Mouse (Mus musculus): ENCODE results near the gene Acsl3. TPM values are rescaled to one million over a fixed set of nuclear protein-coding genes. Genes with fewer than 3 reads are reported as not detected.
A peak's percentile ranks its signal among the peaks of the same experiment; 100 is the strongest.

Gene Acsl3
- polyA plus RNA-seq, 1 experiment from 2014 or later = 81.5 TPM

DNA sequence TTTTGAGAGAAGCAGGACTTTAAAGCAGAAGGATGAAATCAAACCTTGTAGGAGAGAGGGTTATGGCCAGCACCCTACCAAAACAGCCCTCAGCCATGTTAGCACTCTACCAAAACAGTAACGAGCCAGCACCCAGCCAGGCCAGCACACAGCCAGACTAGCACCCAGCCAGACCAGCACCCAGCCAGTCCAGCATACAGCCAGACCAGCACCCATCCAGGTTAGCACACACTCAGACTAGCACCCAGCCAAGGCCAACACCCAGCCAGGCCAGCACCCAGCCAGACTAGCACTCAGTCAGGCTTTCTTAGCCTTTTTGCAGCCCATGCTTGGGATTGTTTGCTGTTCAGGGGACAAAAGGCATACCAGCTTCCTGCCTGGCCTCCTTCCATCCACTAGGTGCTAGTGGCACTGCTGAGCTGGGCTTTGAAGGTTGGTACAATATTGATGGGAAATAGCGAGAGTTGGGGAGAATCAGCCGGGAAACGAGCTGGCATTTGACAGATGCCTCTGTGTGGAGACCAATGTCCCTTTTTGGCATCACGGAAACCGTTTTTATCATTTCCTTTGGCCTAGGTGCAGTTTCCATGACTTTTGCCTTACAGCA, 68.1 kb downstream of the Acsl3 start:
- Histone ChIP-seq H3K4me2 (ENCODE audit: low read length) (no peak overlapping the region), H3K27me3 (replicated peaks; ENCODE audit: control insufficient read depth, insufficient read depth, low read length) (no peaks in the 10 kb centered on the region), H3K27ac (ENCODE audit: low read depth, low read length) (no peak overlapping the region), H3K4me1 (ENCODE audit: control insufficient read depth, insufficient read depth, low read length) (no peaks in the 10 kb centered on the region), H3K9ac (ENCODE audit: low read length) (no peak overlapping the region), H3K9me3 (replicated peaks; ENCODE audit: control insufficient read depth, low read length) (no peaks in the 10 kb centered on the region), H3K36me3 (ENCODE audit: control insufficient read depth, insufficient read depth, low read length) (no peaks in the 10 kb centered on the region), H3K4me3 (ENCODE audit: low read depth, low read length) (no peak overlapping the region)
- WGBS = 47% methylated on average over 6 of the region's 6 CpGs
- peak; percentile 38 for ATAC-seq
- peak; percentile 60 for DNase-seq (ENCODE audit: low spot score)

DNA sequence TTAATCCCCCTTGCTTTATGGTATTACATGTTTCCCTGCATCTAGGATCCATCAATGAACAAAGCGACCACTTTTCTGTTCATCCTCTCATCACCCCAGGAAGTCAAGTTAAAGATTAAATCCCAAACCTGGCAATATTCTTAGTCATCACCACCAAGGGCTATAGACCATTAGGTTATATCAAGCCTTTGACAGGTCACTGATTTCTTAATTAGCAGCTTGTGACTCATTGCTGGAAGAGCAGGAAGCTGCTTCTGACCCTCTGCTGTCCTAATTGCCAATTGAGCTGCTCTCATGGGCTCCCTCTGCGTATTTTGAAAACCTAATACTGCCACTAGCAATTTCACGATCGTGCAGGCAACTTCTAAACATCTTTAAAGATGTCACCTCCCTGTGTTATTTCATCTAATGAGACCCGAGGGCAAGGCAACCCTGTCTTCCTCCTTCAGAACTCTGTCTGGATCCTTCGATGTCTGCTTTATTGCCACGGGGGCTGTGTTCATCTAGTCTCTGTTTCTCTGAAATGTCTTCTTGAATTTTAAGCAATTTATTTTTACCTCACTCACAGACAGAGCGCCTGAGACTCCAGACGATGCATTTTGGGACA, 72.6 kb downstream of the Acsl3 start:
- Histone ChIP-seq H3K4me3 (ENCODE audit: low read depth, low read length) (no peak overlapping the region), H3K4me1 (ENCODE audit: control insufficient read depth, insufficient read depth, low read length) (no peaks in the 10 kb centered on the region), H3K9me3 (replicated peaks; ENCODE audit: control insufficient read depth, low read length) (no peaks in the 10 kb centered on the region), H3K4me2 (ENCODE audit: low read length) (no peak overlapping the region), H3K27me3 (replicated peaks; ENCODE audit: control insufficient read depth, insufficient read depth, low read length) (no peaks in the 10 kb centered on the region), H3K9ac (ENCODE audit: low read length) (no peak overlapping the region), H3K36me3 (ENCODE audit: control insufficient read depth, insufficient read depth, low read length) (no peaks in the 10 kb centered on the region), H3K27ac (ENCODE audit: low read depth, low read length) (no peak overlapping the region)
- 84% methylated on average over 9 of the region's 9 CpGs for WGBS
- no peak for DNase-seq (ENCODE audit: low spot score)
- no peak for ATAC-seq

DNA sequence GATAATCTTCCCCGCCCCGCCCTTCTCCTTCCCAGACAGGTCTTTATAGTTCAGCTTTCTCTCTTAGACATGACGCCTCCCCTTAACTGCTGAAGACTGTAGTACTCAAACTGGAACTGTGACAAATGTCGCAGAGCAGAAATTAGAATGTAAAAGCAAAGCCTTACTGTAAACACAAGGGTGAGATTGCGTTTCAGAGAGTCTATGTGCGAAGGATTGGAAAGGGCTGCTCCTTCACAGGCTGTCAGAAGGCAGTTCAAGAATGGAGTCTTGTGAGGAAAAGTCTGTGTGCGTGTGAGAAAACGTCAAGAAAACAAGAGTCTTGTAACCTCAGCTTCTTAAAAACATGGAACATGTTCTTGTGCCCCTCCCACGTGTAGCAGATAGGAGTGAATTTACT, 74.7 kb downstream of the Acsl3 start:
- no peaks in the 10 kb centered on the region for H3K4me1 ChIP-seq (ENCODE audit: control insufficient read depth, insufficient read depth, low read length)
- no peaks in the 10 kb centered on the region for H3K9me3 ChIP-seq (replicated peaks; ENCODE audit: control insufficient read depth, low read length)
- no peak overlapping the region for H3K9ac ChIP-seq (ENCODE audit: low read length)
- H3K4me2 ChIP-seq (ENCODE audit: low read length) = no peak overlapping the region
- H3K27ac ChIP-seq (ENCODE audit: low read depth, low read length) = no peak overlapping the region
- no peak overlapping the region for H3K4me3 ChIP-seq (ENCODE audit: low read depth, low read length)
- DNase-seq (ENCODE audit: low spot score) = peak; percentile 14
- no peaks in the 10 kb centered on the region for H3K27me3 ChIP-seq (replicated peaks; ENCODE audit: control insufficient read depth, insufficient read depth, low read length)
- no peak for ATAC-seq
- 87% methylated on average over 9 of the region's 9 CpGs for WGBS
- H3K36me3 ChIP-seq (ENCODE audit: control insufficient read depth, insufficient read depth, low read length) = no peaks in the 10 kb centered on the region

DNA sequence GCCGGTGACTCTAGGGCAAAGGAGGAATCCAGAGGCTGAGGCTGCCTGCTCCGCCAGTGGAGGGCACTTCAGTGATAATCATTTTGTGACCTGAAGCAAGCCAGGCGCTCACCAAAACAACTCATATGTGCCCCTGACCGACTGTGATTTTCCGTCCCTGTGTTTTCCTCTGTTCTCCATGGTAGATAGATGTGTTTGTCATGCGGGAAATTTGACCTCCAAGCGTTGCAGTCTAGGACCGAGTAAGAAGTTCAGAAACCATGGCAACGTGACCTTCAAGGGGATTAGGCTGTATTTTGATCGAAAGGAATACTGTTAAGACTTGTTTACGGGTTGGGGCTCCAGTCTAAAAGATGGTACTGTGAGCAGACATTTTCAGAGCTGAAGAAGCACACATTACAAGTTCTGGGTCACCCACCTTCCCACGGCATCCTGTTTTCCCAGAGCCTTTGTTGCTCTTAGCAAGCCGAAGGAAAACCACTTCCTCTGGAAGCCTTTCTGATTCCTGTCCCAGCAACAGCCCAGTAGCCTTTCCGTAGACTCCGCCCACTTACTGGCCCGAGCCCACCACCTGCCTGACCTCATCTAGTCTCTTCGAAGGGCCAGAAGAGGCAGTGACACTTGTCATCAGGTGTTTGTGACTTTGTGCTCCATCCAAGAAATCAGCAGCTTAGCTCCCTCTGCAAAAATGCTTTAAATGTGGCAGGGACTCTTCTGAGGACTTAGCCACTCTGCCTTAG, 76.8 kb downstream of the Acsl3 start:
- no peak for ATAC-seq
- 82% methylated on average over 17 of the region's 17 CpGs for WGBS
- Histone ChIP-seq H3K27me3 (replicated peaks; ENCODE audit: control insufficient read depth, insufficient read depth, low read length) (no peaks in the 10 kb centered on the region), H3K4me2 (ENCODE audit: low read length) (no peak overlapping the region), H3K36me3 (ENCODE audit: control insufficient read depth, insufficient read depth, low read length) (no peaks in the 10 kb centered on the region), H3K4me3 (ENCODE audit: low read depth, low read length) (no peak overlapping the region), H3K4me1 (ENCODE audit: control insufficient read depth, insufficient read depth, low read length) (no peaks in the 10 kb centered on the region), H3K9me3 (replicated peaks; ENCODE audit: control insufficient read depth, low read length) (no peaks in the 10 kb centered on the region), H3K27ac (ENCODE audit: low read depth, low read length) (no peak overlapping the region), H3K9ac (ENCODE audit: low read length) (no peak overlapping the region)
- DNase-seq (ENCODE audit: low spot score) = no peak

DNA sequence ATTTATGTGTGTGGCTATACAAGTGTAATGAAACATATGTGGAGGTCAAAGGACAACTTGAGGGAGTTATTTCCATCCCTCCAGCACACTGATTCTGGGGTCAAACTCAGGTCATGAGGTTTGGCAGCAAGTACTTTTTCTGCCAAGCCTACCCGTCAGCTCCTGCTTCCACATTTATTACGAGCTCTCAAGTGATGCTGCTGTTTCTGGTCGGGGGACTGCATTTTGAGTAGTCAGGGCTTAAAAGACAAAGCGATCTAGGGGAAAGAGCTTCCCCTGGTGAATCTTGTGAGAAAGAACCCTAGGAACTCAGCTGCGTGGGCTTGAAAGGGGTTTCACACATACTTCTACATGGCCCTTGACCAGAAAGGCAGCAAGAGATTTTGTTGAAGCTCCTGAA, 80.0 kb downstream of the Acsl3 start:
- no peaks in the 10 kb centered on the region for H3K36me3 ChIP-seq (ENCODE audit: control insufficient read depth, insufficient read depth, low read length)
- ATAC-seq (no peak), DNase-seq (ENCODE audit: low spot score) (no peak)
- H3K4me2 ChIP-seq (ENCODE audit: low read length) = no peak overlapping the region
- no peaks in the 10 kb centered on the region for H3K9me3 ChIP-seq (replicated peaks; ENCODE audit: control insufficient read depth, low read length)
- no peaks in the 10 kb centered on the region for H3K4me1 ChIP-seq (ENCODE audit: control insufficient read depth, insufficient read depth, low read length)
- H3K4me3 ChIP-seq (ENCODE audit: low read depth, low read length) = no peak overlapping the region
- no peak overlapping the region for H3K9ac ChIP-seq (ENCODE audit: low read length)
- H3K27ac ChIP-seq (ENCODE audit: low read depth, low read length) = no peak overlapping the region
- WGBS = 85% methylated on average over 5 of the region's 5 CpGs
- no peaks in the 10 kb centered on the region for H3K27me3 ChIP-seq (replicated peaks; ENCODE audit: control insufficient read depth, insufficient read depth, low read length)

DNA sequence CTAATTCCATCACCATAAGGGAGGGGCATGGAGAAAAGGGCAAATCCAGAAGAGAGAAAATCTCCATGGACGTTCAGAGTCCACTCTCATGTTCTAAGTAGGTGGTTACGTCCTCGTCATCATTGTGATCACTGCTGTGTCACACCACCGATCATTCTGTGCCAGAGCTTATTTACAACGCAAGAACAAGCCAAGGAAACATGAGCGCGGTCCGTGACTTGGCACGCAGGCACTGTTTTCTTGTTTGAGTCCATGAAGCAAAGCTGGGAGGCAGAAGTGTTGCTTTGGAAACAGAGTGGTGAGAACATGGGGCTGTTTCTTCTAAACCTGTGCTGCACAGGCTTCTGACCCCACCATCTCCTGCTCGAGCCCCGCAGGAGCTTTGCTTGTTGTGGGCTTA, 83.1 kb downstream of the Acsl3 start:
- Histone ChIP-seq H3K27ac (ENCODE audit: low read depth, low read length) (no peak overlapping the region), H3K9ac (ENCODE audit: low read length) (no peak overlapping the region), H3K27me3 (replicated peaks; ENCODE audit: control insufficient read depth, insufficient read depth, low read length) (no peaks in the 10 kb centered on the region), H3K4me3 (ENCODE audit: low read depth, low read length) (no peak overlapping the region), H3K4me2 (ENCODE audit: low read length) (no peak overlapping the region), H3K36me3 (ENCODE audit: control insufficient read depth, insufficient read depth, low read length) (no peaks in the 10 kb centered on the region), H3K9me3 (replicated peaks; ENCODE audit: control insufficient read depth, low read length) (no peaks in the 10 kb centered on the region), H3K4me1 (ENCODE audit: control insufficient read depth, insufficient read depth, low read length) (no peaks in the 10 kb centered on the region)
- DNase-seq (ENCODE audit: low spot score) (peak; percentile 40), ATAC-seq (no peak)
- WGBS = 87% methylated on average over 11 of the region's 11 CpGs

DNA sequence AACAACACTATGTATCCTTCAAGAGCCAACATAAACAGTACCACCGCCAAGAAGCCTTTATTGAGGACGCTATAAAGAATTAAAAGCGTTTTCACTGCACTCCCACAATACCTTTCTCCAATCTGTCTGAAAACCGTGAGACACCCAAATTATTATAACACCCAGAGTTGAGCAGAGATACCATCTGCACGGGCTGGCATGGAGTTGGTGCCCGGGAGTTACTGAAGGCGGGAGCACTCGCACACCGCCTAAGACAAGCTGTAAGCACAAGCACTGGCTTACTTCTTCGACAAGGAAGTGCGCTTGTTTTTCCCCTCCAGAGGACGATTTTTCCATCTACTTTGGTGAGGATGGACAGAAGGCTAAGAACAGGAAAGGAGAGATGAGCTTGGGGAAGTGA, 84.6 kb downstream of the Acsl3 start:
- DNase-seq (ENCODE audit: low spot score) (peak; percentile 55), ATAC-seq (peak; percentile 70; the same call in 1 of the 2 replicates)
- H3K4me3 ChIP-seq (ENCODE audit: low read depth, low read length) = no peak overlapping the region
- 80% methylated on average over 12 of the region's 12 CpGs for WGBS
- no peaks in the 10 kb centered on the region for H3K27me3 ChIP-seq (replicated peaks; ENCODE audit: control insufficient read depth, insufficient read depth, low read length)
- no peaks in the 10 kb centered on the region for H3K36me3 ChIP-seq (ENCODE audit: control insufficient read depth, insufficient read depth, low read length)
- peak overlapping the region; percentile 18; the same call in 1 of the 2 replicates for H3K27ac ChIP-seq (ENCODE audit: low read depth, low read length)
- no peak overlapping the region for H3K4me2 ChIP-seq (ENCODE audit: low read length)
- no peaks in the 10 kb centered on the region for H3K9me3 ChIP-seq (replicated peaks; ENCODE audit: control insufficient read depth, low read length)
- H3K9ac ChIP-seq (ENCODE audit: low read length) = no peak overlapping the region
- H3K4me1 ChIP-seq (ENCODE audit: control insufficient read depth, insufficient read depth, low read length) = no peaks in the 10 kb centered on the region

DNA sequence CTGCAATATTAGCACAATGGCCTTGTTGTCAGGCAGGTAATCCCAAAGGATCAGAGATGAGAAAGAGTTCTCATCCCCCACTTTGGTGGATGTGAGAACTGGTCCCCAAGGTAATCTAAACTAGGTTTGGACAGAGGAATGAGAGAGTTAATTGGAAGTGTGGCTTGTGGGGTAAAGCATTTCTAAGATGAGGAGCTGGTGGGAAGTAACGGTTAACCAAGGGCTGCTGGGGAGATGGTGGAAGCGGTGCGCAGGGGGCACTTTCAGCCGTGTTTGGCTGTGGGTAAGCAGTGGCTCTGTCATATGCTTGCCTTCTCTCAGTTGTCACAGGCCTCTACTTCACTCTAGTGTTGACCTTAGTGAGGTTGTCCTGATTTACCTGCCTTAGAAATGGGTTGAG, 85.7 kb downstream of the Acsl3 start:
- no peak overlapping the region for H3K4me3 ChIP-seq (ENCODE audit: low read depth, low read length)
- H3K9me3 ChIP-seq (replicated peaks; ENCODE audit: control insufficient read depth, low read length) = no peaks in the 10 kb centered on the region
- DNase-seq (ENCODE audit: low spot score) = no peak
- no peak overlapping the region for H3K27ac ChIP-seq (ENCODE audit: low read depth, low read length)
- no peak for ATAC-seq
- H3K36me3 ChIP-seq (ENCODE audit: control insufficient read depth, insufficient read depth, low read length) = no peaks in the 10 kb centered on the region
- H3K27me3 ChIP-seq (replicated peaks; ENCODE audit: control insufficient read depth, insufficient read depth, low read length) = no peaks in the 10 kb centered on the region
- 93% methylated on average over 4 of the region's 4 CpGs for WGBS
- H3K4me2 ChIP-seq (ENCODE audit: low read length) = no peak overlapping the region
- H3K9ac ChIP-seq (ENCODE audit: low read length) = no peak overlapping the region
- no peaks in the 10 kb centered on the region for H3K4me1 ChIP-seq (ENCODE audit: control insufficient read depth, insufficient read depth, low read length)

DNA sequence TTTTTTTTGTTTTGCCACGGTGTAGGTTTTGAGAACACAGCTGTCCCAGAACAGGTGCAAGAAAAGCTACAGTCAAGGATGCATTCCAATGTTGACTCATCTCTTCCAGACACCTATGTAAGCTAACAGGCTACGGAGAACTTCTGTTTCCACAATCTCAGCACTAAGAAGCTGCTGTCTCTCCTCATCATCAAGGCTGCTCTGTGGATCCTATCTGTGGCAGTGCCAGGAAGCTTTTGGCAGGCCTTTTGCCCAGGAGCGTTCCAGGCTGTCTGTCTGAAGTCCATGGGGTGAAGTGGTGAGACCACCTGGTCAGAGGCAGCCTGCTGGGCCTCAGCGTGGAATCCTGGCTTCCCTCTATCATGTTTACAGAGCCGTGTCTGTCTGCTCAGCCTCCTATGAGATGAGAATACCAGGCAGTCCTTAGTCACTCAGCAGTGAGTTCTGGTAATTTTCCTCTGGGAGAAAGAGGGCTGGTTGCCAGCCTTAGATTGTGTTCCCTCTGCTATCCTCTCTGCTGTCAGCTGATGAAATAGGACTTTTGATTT, 87.7 kb downstream of the Acsl3 start:
- H3K9ac ChIP-seq (ENCODE audit: low read length) = no peak overlapping the region
- no peak overlapping the region for H3K4me2 ChIP-seq (ENCODE audit: low read length)
- H3K27me3 ChIP-seq (replicated peaks; ENCODE audit: control insufficient read depth, insufficient read depth, low read length) = no peaks in the 10 kb centered on the region
- no peaks in the 10 kb centered on the region for H3K36me3 ChIP-seq (ENCODE audit: control insufficient read depth, insufficient read depth, low read length)
- no peak overlapping the region for H3K27ac ChIP-seq (ENCODE audit: low read depth, low read length)
- ATAC-seq (no peak; the same call in 1 of the 2 replicates), DNase-seq (ENCODE audit: low spot score) (peak; percentile 36)
- no peaks in the 10 kb centered on the region for H3K4me1 ChIP-seq (ENCODE audit: control insufficient read depth, insufficient read depth, low read length)
- H3K9me3 ChIP-seq (replicated peaks; ENCODE audit: control insufficient read depth, low read length) = no peaks in the 10 kb centered on the region
- H3K4me3 ChIP-seq (ENCODE audit: low read depth, low read length) = no peak overlapping the region
- 65% methylated on average over 5 of the region's 5 CpGs for WGBS
